Mouse (Mus musculus): ENCODE measurements around the gene Kirrel3. TPM values are rescaled to one million over a fixed set of nuclear protein-coding genes. Genes with fewer than 3 reads are reported as not detected.

Kirrel3 gene
- polyA plus RNA-seq, 1 experiment from 2014 or later: 2.2 TPM

GRCm38 (mm10) chr9:34582496-34582895 lies 96.8 kb downstream of the Kirrel3 start:
- no peak overlapping the region for H3K27ac ChIP-seq
- H3K4me1 ChIP-seq: peaks cover 8% of the 10 kb centered on the region; the same call in 1 of the 2 replicates
- H3K9me3 ChIP-seq (replicated peaks): no peaks in the 10 kb centered on the region
- H3K4me3 ChIP-seq: no peak overlapping the region
- no peaks in the 10 kb centered on the region for H3K36me3 ChIP-seq
- no peaks in the 10 kb centered on the region for H3K27me3 ChIP-seq (ENCODE audit: low read depth, poor library complexity, severe bottlenecking)
- 87% methylated on average over 1 of the region's 1 CpGs for WGBS
- DNase-seq (ENCODE audit: low spot score): no peak

GRCm38 (mm10) chr9:34585487-34585886 lies 99.8 kb downstream of the Kirrel3 start:
- H3K36me3 ChIP-seq: no peaks in the 10 kb centered on the region
- H3K27me3 ChIP-seq (ENCODE audit: low read depth, poor library complexity, severe bottlenecking): no peaks in the 10 kb centered on the region
- 49% methylated on average over 2 of the region's 2 CpGs for WGBS
- H3K27ac ChIP-seq: no peak overlapping the region
- no peaks in the 10 kb centered on the region for H3K9me3 ChIP-seq (replicated peaks)
- DNase-seq (ENCODE audit: low spot score): no peak
- H3K4me3 ChIP-seq: no peak overlapping the region
- H3K4me1 ChIP-seq: 0 out of 2 replicates have a peak, but pooled peaks cover 6% of the 10 kb centered on the region

- H3K27me3 ChIP-seq (ENCODE audit: low read depth, poor library complexity, severe bottlenecking): no peaks in the 10 kb centered on the region
- 30% methylated on average over 2 of the region's 2 CpGs for WGBS
- no peaks in the 10 kb centered on the region for H3K36me3 ChIP-seq
- DNase-seq (ENCODE audit: low spot score): no peak
- H3K4me1 ChIP-seq: 0 out of 2 replicates have a peak, but pooled peaks cover 6% of the 10 kb centered on the region
- H3K4me3 ChIP-seq: no peak overlapping the region
- H3K27ac ChIP-seq: no peak overlapping the region
- no peaks in the 10 kb centered on the region for H3K9me3 ChIP-seq (replicated peaks)
These were observed 100.4 kb downstream of the Kirrel3 start for GRCm38 (mm10) chr9:34586080-34586479.

- H3K27me3 ChIP-seq (ENCODE audit: low read depth, poor library complexity, severe bottlenecking): no peaks in the 10 kb centered on the region
- H3K4me3 ChIP-seq: no peak overlapping the region
- no peaks in the 10 kb centered on the region for H3K9me3 ChIP-seq (replicated peaks)
- H3K27ac ChIP-seq: no peak overlapping the region
- 71% methylated on average over 1 of the region's 1 CpGs for WGBS
- no peaks in the 10 kb centered on the region for H3K36me3 ChIP-seq
- no peak for DNase-seq (ENCODE audit: low spot score)
- 0 out of 2 replicates have a peak, but pooled peaks cover 6% of the 10 kb centered on the region for H3K4me1 ChIP-seq
These were observed 104.1 kb downstream of the Kirrel3 start for GRCm38 (mm10) chr9:34589799-34590198.

GRCm38 (mm10) chr9:34592073-34592610 lies 106.4 kb downstream of the Kirrel3 start:
- H3K27ac ChIP-seq: no peak overlapping the region

GRCm38 (mm10) chr9:34593889-34594288 lies 108.2 kb downstream of the Kirrel3 start:
- no peak overlapping the region for H3K4me3 ChIP-seq
- H3K4me1 ChIP-seq: no peaks in the 10 kb centered on the region
- no peak for DNase-seq (ENCODE audit: low spot score)
- no peaks in the 10 kb centered on the region for H3K36me3 ChIP-seq
- H3K27ac ChIP-seq: no peak overlapping the region
- WGBS: 70% methylated on average over 4 of the region's 4 CpGs
- H3K27me3 ChIP-seq (ENCODE audit: low read depth, poor library complexity, severe bottlenecking): no peaks in the 10 kb centered on the region
- no peaks in the 10 kb centered on the region for H3K9me3 ChIP-seq (replicated peaks)

More at GRCm38 (mm10) chr9:34592073-34592610, 106.4 kb downstream of the Kirrel3 start:
- H3K27me3 ChIP-seq (ENCODE audit: low read depth, poor library complexity, severe bottlenecking): no peaks in the 10 kb centered on the region
- H3K36me3 ChIP-seq: no peaks in the 10 kb centered on the region
- H3K4me1 ChIP-seq: no peaks in the 10 kb centered on the region
- H3K9me3 ChIP-seq (replicated peaks): no peaks in the 10 kb centered on the region
- 58% methylated on average over 3 of the region's 3 CpGs for whole genome bisulfite sequencing
- no peak overlapping the region for H3K4me3 ChIP-seq
- no peak for DNase-seq (ENCODE audit: low spot score)

- no peak for DNase-seq (ENCODE audit: low spot score)
- Histone ChIP-seq H3K36me3 (no peaks in the 10 kb centered on the region), H3K4me3 (no peak overlapping the region), H3K27me3 (ENCODE audit: low read depth, poor library complexity, severe bottlenecking) (no peaks in the 10 kb centered on the region), H3K4me1 (no peaks in the 10 kb centered on the region), H3K27ac (no peak overlapping the region), H3K9me3 (replicated peaks) (no peaks in the 10 kb centered on the region)
- WGBS: 77% methylated on average over 4 of the region's 4 CpGs
These were observed 114.6 kb downstream of the Kirrel3 start for GRCm38 (mm10) chr9:34600326-34600725.

- no peak overlapping the region for H3K4me3 ChIP-seq
- DNase-seq (ENCODE audit: low spot score): no peak
- H3K9me3 ChIP-seq (replicated peaks): no peaks in the 10 kb centered on the region
- no peak overlapping the region for H3K27ac ChIP-seq
- peaks cover 10% of the 10 kb centered on the region for H3K4me1 ChIP-seq
- no peaks in the 10 kb centered on the region for H3K27me3 ChIP-seq (ENCODE audit: low read depth, poor library complexity, severe bottlenecking)
- 86% methylated on average over 7 of the region's 7 CpGs for WGBS
- no peaks in the 10 kb centered on the region for H3K36me3 ChIP-seq
These were observed 118.1 kb downstream of the Kirrel3 start for GRCm38 (mm10) chr9:34603750-34604149.

GRCm38 (mm10) chr9:34604931-34605330 lies 119.2 kb downstream of the Kirrel3 start:
- no peaks in the 10 kb centered on the region for H3K9me3 ChIP-seq (replicated peaks)
- no peaks in the 10 kb centered on the region for H3K36me3 ChIP-seq
- no peak for DNase-seq (ENCODE audit: low spot score)
- no peaks in the 10 kb centered on the region for H3K27me3 ChIP-seq (ENCODE audit: low read depth, poor library complexity, severe bottlenecking)
- H3K4me3 ChIP-seq: no peak overlapping the region
- peaks cover 11% of the 10 kb centered on the region for H3K4me1 ChIP-seq
- H3K27ac ChIP-seq: no peak overlapping the region
- 83% methylated on average over 4 of the region's 4 CpGs for WGBS

GRCm38 (mm10) chr9:34605486-34605885 lies 119.8 kb downstream of the Kirrel3 start:
- Histone ChIP-seq H3K36me3 (no peaks in the 10 kb centered on the region), H3K9me3 (replicated peaks) (no peaks in the 10 kb centered on the region), H3K27ac (no peak overlapping the region), H3K4me3 (no peak overlapping the region), H3K27me3 (ENCODE audit: low read depth, poor library complexity, severe bottlenecking) (no peaks in the 10 kb centered on the region), H3K4me1 (peaks cover 11% of the 10 kb centered on the region)
- no peak for DNase-seq (ENCODE audit: low spot score)
- WGBS: 84% methylated on average over 8 of the region's 8 CpGs

- no peaks in the 10 kb centered on the region for H3K36me3 ChIP-seq
- no peak for DNase-seq (ENCODE audit: low spot score)
- WGBS: 69% methylated on average over 2 of the region's 2 CpGs
These were observed 122.3 kb downstream of the Kirrel3 start for GRCm38 (mm10) chr9:34607976-34608375.

GRCm38 (mm10) chr9:34612886-34613769 lies 127.4 kb downstream of the Kirrel3 start:
- no peak for DNase-seq (ENCODE audit: low spot score)
- no peaks in the 10 kb centered on the region for H3K27me3 ChIP-seq (ENCODE audit: low read depth, poor library complexity, severe bottlenecking)
- no peak overlapping the region for H3K27ac ChIP-seq
- 93% methylated on average over 6 of the region's 6 CpGs for WGBS
- no peaks in the 10 kb centered on the region for H3K36me3 ChIP-seq
- no peaks in the 10 kb centered on the region for H3K9me3 ChIP-seq (replicated peaks)
- peaks cover 23% of the 10 kb centered on the region for H3K4me1 ChIP-seq
- H3K4me3 ChIP-seq: no peak overlapping the region

More at GRCm38 (mm10) chr9:34607976-34608375, 122.3 kb downstream of the Kirrel3 start:
- H3K4me3 ChIP-seq: no peak overlapping the region
- no peak overlapping the region for H3K27ac ChIP-seq
- H3K9me3 ChIP-seq (replicated peaks): no peaks in the 10 kb centered on the region
- no peaks in the 10 kb centered on the region for H3K27me3 ChIP-seq (ENCODE audit: low read depth, poor library complexity, severe bottlenecking)
- H3K4me1 ChIP-seq: peaks cover 22% of the 10 kb centered on the region

GRCm38 (mm10) chr9:34618099-34618498 lies 132.4 kb downstream of the Kirrel3 start:
- Histone ChIP-seq H3K27me3 (ENCODE audit: low read depth, poor library complexity, severe bottlenecking) (no peaks in the 10 kb centered on the region), H3K36me3 (no peaks in the 10 kb centered on the region), H3K4me1 (peaks cover 5% of the 10 kb centered on the region; the same call in 1 of the 2 replicates), H3K4me3 (no peak overlapping the region), H3K27ac (no peak overlapping the region), H3K9me3 (replicated peaks) (no peaks in the 10 kb centered on the region)
- 79% methylated on average over 6 of the region's 6 CpGs for WGBS
- no peak for DNase-seq (ENCODE audit: low spot score)
